Comparison of ENCODE assay signal across 12 mouse cellular contexts in the genomic region with DNA sequence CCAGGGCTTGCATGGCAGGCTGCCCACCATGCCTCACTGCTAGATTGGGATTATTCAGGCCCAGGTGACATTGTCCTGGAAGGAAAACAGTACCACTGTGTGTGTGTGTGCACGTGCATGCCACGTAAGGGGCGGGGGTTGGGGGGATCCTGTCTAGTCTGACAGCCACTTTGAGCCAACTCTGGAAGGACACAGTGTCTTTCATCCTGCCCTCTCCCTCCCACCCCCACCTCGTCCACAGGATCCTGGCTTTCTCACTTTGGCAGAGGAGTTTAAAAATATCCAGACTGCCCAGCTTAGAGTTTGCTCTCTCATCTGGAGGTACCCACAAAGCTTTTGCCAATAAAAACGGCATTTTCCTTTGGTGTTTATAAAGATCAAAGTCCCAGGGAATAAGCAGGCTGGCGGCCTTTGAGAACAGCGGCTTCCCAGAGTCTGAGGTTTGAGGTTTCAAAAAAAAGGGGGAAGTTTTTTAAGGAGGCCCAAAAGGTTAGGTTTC.
A peak's percentile ranks its signal among the peaks of the same experiment; 100 is the strongest.
DNase-seq lines count a peak whose midpoint lies in the region; ATAC-seq and TF ChIP-seq lines count a peak whose summit lies in the region.
"Had no signal": no experiment of that assay in that cellular context is flagged by ENCODE, and none has a peak within 500 bp of the region (broad histone marks: within the 10 kb centered on the region; RNA-seq: fewer than 3 reads in every experiment).

No protein-coding gene starts in this region.

- H3K27me3 ChIP-seq in heart, adult 2 months (ENCODE audit: control insufficient read depth, insufficient read depth, low read length): no peaks in the 10 kb centered on the region
- H3K27me3 ChIP-seq in stomach, embryonic 16.5 days (ENCODE audit: control insufficient read depth, insufficient read depth, low read length): no peaks in the 10 kb centered on the region
- H3K27me3 ChIP-seq in stomach, postnatal 0 days (ENCODE audit: control insufficient read depth, insufficient read depth, low read length): no peaks in the 10 kb centered on the region
- no peaks in the 10 kb centered on the region for H3K27me3 ChIP-seq in heart, embryonic 16.5 days (ENCODE audit: control insufficient read depth, insufficient read depth, low read length)

- no peak overlapping the region for H3K4me3 ChIP-seq in heart, adult 2 months
- no peak overlapping the region for H3K4me3 ChIP-seq in stomach, embryonic 16.5 days (replicated peaks; ENCODE audit: low read length)
- H3K4me3 ChIP-seq in stomach, postnatal 0 days (ENCODE audit: low read depth, low read length): no peak overlapping the region
- no peak overlapping the region for H3K4me3 ChIP-seq in heart, embryonic 16.5 days (ENCODE audit: low read length)
- H3K4me3 ChIP-seq: myocyte had no signal

- no peaks in the 10 kb centered on the region for H3K9me3 ChIP-seq in stomach, embryonic 16.5 days (replicated peaks; ENCODE audit: control insufficient read depth, low read length)
- no peaks in the 10 kb centered on the region for H3K9me3 ChIP-seq in stomach, postnatal 0 days (ENCODE audit: control insufficient read depth, low read length)
- H3K9me3 ChIP-seq in heart, embryonic 16.5 days (replicated peaks; ENCODE audit: control insufficient read depth, low read length): 0 out of 2 replicates have a peak, but pooled peaks cover 3% of the 10 kb centered on the region

- H3K27ac ChIP-seq in heart, adult 2 months: peak overlapping the region; percentile 57
- peak overlapping the region; percentile 6; the same call in 1 of the 2 replicates for H3K27ac ChIP-seq in stomach, embryonic 16.5 days (ENCODE audit: low read length)
- no peak overlapping the region for H3K27ac ChIP-seq in stomach, postnatal 0 days (replicated peaks)
- peak overlapping the region; percentile 65 for H3K27ac ChIP-seq in heart, embryonic 16.5 days (ENCODE audit: low read length)

- no peak for TF ChIP-seq POLR2A in heart, adult 2 months (IDR thresholded peaks at IDR 0.05; ENCODE audit: insufficient read depth, low read depth, low read length)

- peaks cover 6% of the 10 kb centered on the region for H3K4me1 ChIP-seq in heart, adult 2 months (ENCODE audit: control insufficient read depth, insufficient read depth, low read length)
- H3K4me1 ChIP-seq in stomach, embryonic 16.5 days (ENCODE audit: control insufficient read depth, insufficient read depth, low read length): no peaks in the 10 kb centered on the region; the same call in 1 of the 2 replicates
- no peaks in the 10 kb centered on the region for H3K4me1 ChIP-seq in stomach, postnatal 0 days (replicated peaks; ENCODE audit: control insufficient read depth, insufficient read depth)
- H3K4me1 ChIP-seq in heart, embryonic 16.5 days (ENCODE audit: control insufficient read depth, insufficient read depth, low read length): peaks cover 28% of the 10 kb centered on the region

- DNase-seq in heart, adult 2 months: peak; percentile 39 to 40
- DNase-seq in heart, adult 11 months: no peak
- DNase-seq in stomach, postnatal 0 days (ENCODE audit: low spot score): no peak
- DNase-seq in cerebellum, postnatal 14 days: no peak
- DNase-seq in thymus, postnatal 14 days: no peak
- DNase-seq in left cerebral cortex, adult 9 months (ENCODE audit: low spot score in 2 of 2): no peak
- DNase-seq: gastrocnemius, postnatal 36 days; kidney, adult 18-20 months had no signal

- TF ChIP-seq CTCF in heart, adult 2 months (IDR thresholded peaks at IDR 0.05): no peak
- TF ChIP-seq CTCF in stomach, postnatal 0 days (IDR thresholded peaks at IDR 0.05; ENCODE audit: low read depth): no peak

- no peak for TF ChIP-seq EP300 in heart, adult 2 months (IDR thresholded peaks at IDR 0.05; ENCODE audit: insufficient read depth, low read depth, low read length)
- TF ChIP-seq EP300 in stomach, postnatal 0 days (optimal IDR thresholded peaks at IDR 0.05): no peak

- peak; percentile 22; the same call in 1 of the 2 replicates for ATAC-seq in stomach, embryonic 16.5 days (ENCODE audit: insufficient read depth, low FRiP score)
- ATAC-seq in stomach, postnatal 0 days (ENCODE audit: low FRiP score, low TSS enrichment): no peak
- peak; percentile 77 for ATAC-seq in heart, embryonic 16.5 days (replicated peaks; ENCODE audit: extremely low read depth, insufficient read depth, low FRiP score)
- ATAC-seq: lung, postnatal 0 days had no signal

- H3K9ac ChIP-seq in heart, adult 2 months (ENCODE audit: low read depth, low read length): no peak overlapping the region
- H3K9ac ChIP-seq in stomach, embryonic 16.5 days (ENCODE audit: low read length): no peak overlapping the region
- H3K9ac ChIP-seq in stomach, postnatal 0 days (ENCODE audit: low read length): no peak overlapping the region
- H3K9ac ChIP-seq in heart, embryonic 16.5 days (ENCODE audit: low read length): peak overlapping the region; percentile 48

- WGBS in heart, adult 2 months: 38% methylated on average over 7 of the region's 7 CpGs
- 49% methylated on average over 7 of the region's 7 CpGs for WGBS in stomach, embryonic 16.5 days
- 49% methylated on average over 7 of the region's 7 CpGs for WGBS in stomach, postnatal 0 days
- WGBS in heart, embryonic 16.5 days: 27% methylated on average over 7 of the region's 7 CpGs

- H3K4me2 ChIP-seq in stomach, embryonic 16.5 days (ENCODE audit: low read depth, low read length): no peak overlapping the region
- H3K4me2 ChIP-seq in stomach, postnatal 0 days (replicated peaks; ENCODE audit: low read depth): no peak overlapping the region
- no peak overlapping the region for H3K4me2 ChIP-seq in heart, embryonic 16.5 days (ENCODE audit: low read depth, low read length)

- H3K36me3 ChIP-seq in heart, adult 2 months (ENCODE audit: control insufficient read depth, insufficient read depth, low read length): no peaks in the 10 kb centered on the region
- H3K36me3 ChIP-seq in stomach, embryonic 16.5 days (ENCODE audit: control insufficient read depth, insufficient read depth, low read length): no peaks in the 10 kb centered on the region
- no peaks in the 10 kb centered on the region for H3K36me3 ChIP-seq in stomach, postnatal 0 days (ENCODE audit: control insufficient read depth, insufficient read depth, low read length)
- no peaks in the 10 kb centered on the region for H3K36me3 ChIP-seq in heart, embryonic 16.5 days (ENCODE audit: control insufficient read depth, insufficient read depth)

- H3K79me2 ChIP-seq in heart, adult 2 months (replicated peaks; ENCODE audit: control insufficient read depth, insufficient read depth, low read length): no peaks in the 10 kb centered on the region

- intact Hi-C loops in heart, adult 2 months (cut with DNase I): no loop called here

Comparison
In these comparisons a context has a peak if more than half of its experiments do, and no peak if none do; other contexts are left out.
1. DNase-seq: peak in heart, adult 2 months (2 of 2); none in heart, adult 11 months (single experiment), stomach, postnatal 0 days (single experiment), cerebellum, postnatal 14 days (0 of 2), thymus, postnatal 14 days (single experiment) and left cerebral cortex, adult 9 months (0 of 2).